Mouse (Mus musculus) forebrain, embryonic 14.5 days (tissue): Measurements from ENCODE around the gene Cdhr3. TPM values are rescaled to one million over a fixed set of nuclear protein-coding genes. Genes with fewer than 3 reads are reported as not detected.
A peak's percentile ranks its signal among the peaks of the same experiment; 100 is the strongest.
"Not testable (repeated sequence)": the region's sequence is repeated elsewhere in the genome, so short reads cannot be mapped to it uniquely, and the experiment has no call there.

Experiments used
- ATAC-seq: fragments of 200-750 bp; cut with Nextera tagmentation; 2 replicates; pipeline ENCODE4 v1.8.0; 2017; ENCODE audit warnings: mild to moderate bottlenecking, moderate library complexity
- DNase-seq: peaks from one replicate; pipeline ENCODE4 v3.0.0-alpha.2; 2015; ENCODE audit warnings: low spot score
- H3K27ac ChIP-seq: fragments of 300-500 bp; sonication (generic); 2 replicates; pipeline ENCODE4 v1.5.1; 2014; ENCODE audit warnings: low read depth, mild to moderate bottlenecking, control low read depth, low read length, moderate library complexity
- H3K27me3 ChIP-seq: fragments of 300-500 bp; sonication (generic); replicated peaks from 2 replicates; pipeline ENCODE4 v1.6.1; 2014; ENCODE audit warnings: low read length, control low read depth, mixed read lengths; ENCODE audit not compliant: control insufficient read depth, insufficient read depth
- H3K36me3 ChIP-seq: fragments of 300-500 bp; sonication (generic); 2 replicates; pipeline ENCODE4 v1.6.1; 2014; ENCODE audit warnings: low read length, control low read depth; ENCODE audit not compliant: control insufficient read depth, insufficient read depth
- H3K4me1 ChIP-seq: fragments of 300-500 bp; sonication (generic); 2 replicates; pipeline ENCODE4 v1.6.1; 2014; ENCODE audit warnings: antibody characterized with exemption, low read length, control low read depth; ENCODE audit not compliant: control insufficient read depth, insufficient read depth
- H3K4me2 ChIP-seq: fragments of 300-500 bp; sonication (generic); 2 replicates; pipeline ENCODE4 v1.6.1; 2014; ENCODE audit warnings: mild to moderate bottlenecking, control low read depth, low read length
- H3K4me3 ChIP-seq: fragments of 300-500 bp; sonication (generic); 2 replicates; pipeline ENCODE4 v1.5.1; 2014; ENCODE audit warnings: low read depth, low read length, control low read depth
- H3K9ac ChIP-seq: fragments of 300-500 bp; sonication (generic); 2 replicates; pipeline ENCODE4 v1.6.1; 2014; ENCODE audit warnings: mild to moderate bottlenecking, low read length, control low read depth, moderate library complexity
- H3K9me3 ChIP-seq: fragments of 300-500 bp; sonication (generic); replicated peaks from 2 replicates; pipeline ENCODE4 v1.6.1; 2016; ENCODE audit warnings: low read length, control low read depth, mixed read lengths; ENCODE audit not compliant: control insufficient read depth
- WGBS: fragments of 180-500 bp; shearing (Covaris S2); extraction: QIAGEN DNeasy Blood & Tissue Kit; methylation state at CpG from one replicate; pipeline ENCODE4 v1.1.7; 2014; 5-methylcytosine and 5-hydroxymethylcytosine counted together
- polyA plus RNA-seq: library from polyadenylated mRNA; unstranded; fragments of >200 nt; fragmentation: Nextera tagmentation; extraction: Ambion mirVana; gene quantifications from 2 replicates; pipeline ENCODE4 v1.2.1, GENCODE M21; 2014

Cdhr3 gene
- polyA plus RNA-seq, 1 experiment from 2014 or later: 0.08 TPM

GRCm38 (mm10) chr12:33065162-33065561 lies 27.5 kb downstream of the Cdhr3 start:
- Histone ChIP-seq H3K27me3 (no peaks in the 10 kb centered on the region), H3K36me3 (no peaks in the 10 kb centered on the region), H3K4me3 (no peak overlapping the region), H3K9me3 (no peaks in the 10 kb centered on the region), H3K4me2 (no peak overlapping the region), H3K9ac (no peak overlapping the region), H3K4me1 (peaks cover 4% of the 10 kb centered on the region), H3K27ac (no peak overlapping the region)
- ATAC-seq (no peak), DNase-seq (no peak)
- 77% methylated on average over 3 of the region's 3 CpGs for WGBS

- Histone ChIP-seq H3K9ac (no peak overlapping the region), H3K27me3 (no peaks in the 10 kb centered on the region), H3K27ac (no peak overlapping the region), H3K4me1 (peaks cover 4% of the 10 kb centered on the region), H3K36me3 (no peaks in the 10 kb centered on the region), H3K9me3 (no peaks in the 10 kb centered on the region), H3K4me2 (no peak overlapping the region), H3K4me3 (no peak overlapping the region)
- DNase-seq (no peak), ATAC-seq (no peak)
- 76% methylated on average over 2 of the region's 2 CpGs for WGBS
Observed at GRCm38 (mm10) chr12:33064266-33064665, 28.4 kb downstream of the Cdhr3 start.

- DNase-seq: no peak
Observed at GRCm38 (mm10) chr12:33063250-33063649, 29.4 kb downstream of the Cdhr3 start.

GRCm38 (mm10) chr12:33062379-33062778 lies 30.3 kb downstream of the Cdhr3 start:
- not testable (repeated sequence) for H3K27me3 ChIP-seq, H3K4me3 ChIP-seq, ATAC-seq, H3K4me2 ChIP-seq, DNase-seq, H3K36me3 ChIP-seq, H3K9ac ChIP-seq, H3K27ac ChIP-seq, H3K9me3 ChIP-seq, H3K4me1 ChIP-seq
- 54% methylated on average over 2 of the region's 2 CpGs for WGBS

More at GRCm38 (mm10) chr12:33063250-33063649, 29.4 kb downstream of the Cdhr3 start:
- Histone ChIP-seq H3K9ac (no peak overlapping the region), H3K4me2 (no peak overlapping the region), H3K27me3 (no peaks in the 10 kb centered on the region), H3K9me3 (no peaks in the 10 kb centered on the region), H3K4me1 (peaks cover 4% of the 10 kb centered on the region), H3K36me3 (no peaks in the 10 kb centered on the region), H3K4me3 (no peak overlapping the region), H3K27ac (no peak overlapping the region)
- no peak for ATAC-seq
- 70% methylated on average over 2 of the region's 2 CpGs for WGBS

GRCm38 (mm10) chr12:33061651-33062050 lies 31.0 kb downstream of the Cdhr3 start:
- WGBS: 35% methylated on average over 8 of the region's 8 CpGs
- DNase-seq (peak; percentile 65), ATAC-seq (peak; percentile 53)
- H3K36me3 ChIP-seq: no peaks in the 10 kb centered on the region
- peaks cover 10% of the 10 kb centered on the region for H3K4me1 ChIP-seq
- H3K4me3 ChIP-seq: no peak overlapping the region
- H3K27ac ChIP-seq: peak overlapping the region; percentile 71
- no peaks in the 10 kb centered on the region for H3K9me3 ChIP-seq
- no peak overlapping the region for H3K4me2 ChIP-seq
- H3K9ac ChIP-seq: peak overlapping the region; percentile 17
- no peaks in the 10 kb centered on the region for H3K27me3 ChIP-seq

GRCm38 (mm10) chr12:33057231-33058048 lies 35.2 kb downstream of the Cdhr3 start:
- Histone ChIP-seq H3K4me2 (peak overlapping the region; percentile 42), H3K27me3 (no peaks in the 10 kb centered on the region), H3K36me3 (no peaks in the 10 kb centered on the region), H3K27ac (peak overlapping the region; percentile 33; the same call in 1 of the 2 replicates), H3K9ac (no peak overlapping the region), H3K4me1 (peaks cover 10% of the 10 kb centered on the region), H3K4me3 (no peak overlapping the region), H3K9me3 (no peaks in the 10 kb centered on the region)
- peak; percentile 84 for ATAC-seq
- WGBS: 11% methylated on average over 19 of the region's 19 CpGs
- peak; percentile 74 for DNase-seq

- H3K36me3 ChIP-seq: no peaks in the 10 kb centered on the region
- H3K9ac ChIP-seq: no peak overlapping the region
- H3K9me3 ChIP-seq: no peaks in the 10 kb centered on the region
- ATAC-seq (no peak), DNase-seq (no peak)
- H3K27me3 ChIP-seq: no peaks in the 10 kb centered on the region
- peaks cover 5% of the 10 kb centered on the region; the same call in 1 of the 2 replicates for H3K4me1 ChIP-seq
- no peak overlapping the region for H3K4me3 ChIP-seq
- no peak overlapping the region for H3K4me2 ChIP-seq
- no peak overlapping the region for H3K27ac ChIP-seq
- 56% methylated on average over 3 of the region's 3 CpGs for WGBS
Observed at GRCm38 (mm10) chr12:33056574-33056973, 36.1 kb downstream of the Cdhr3 start.

GRCm38 (mm10) chr12:33056074-33056473 lies 36.6 kb downstream of the Cdhr3 start:
- Histone ChIP-seq H3K36me3 (no peaks in the 10 kb centered on the region), H3K4me2 (no peak overlapping the region), H3K4me1 (peaks cover 5% of the 10 kb centered on the region; the same call in 1 of the 2 replicates), H3K27me3 (no peaks in the 10 kb centered on the region), H3K27ac (no peak overlapping the region), H3K9me3 (no peaks in the 10 kb centered on the region), H3K9ac (no peak overlapping the region), H3K4me3 (no peak overlapping the region)
- no peak for DNase-seq
- no peak for ATAC-seq
- 76% methylated on average over 6 of the region's 6 CpGs for WGBS

GRCm38 (mm10) chr12:33053746-33054145 lies 38.9 kb downstream of the Cdhr3 start:
- H3K9ac ChIP-seq: no peak overlapping the region
- no peak for DNase-seq
- no peak for ATAC-seq

More at GRCm38 (mm10) chr12:33053746-33054145, 38.9 kb downstream of the Cdhr3 start:
- H3K27me3 ChIP-seq: no peaks in the 10 kb centered on the region
- no peak overlapping the region for H3K4me2 ChIP-seq
- WGBS: 76% methylated on average over 13 of the region's 13 CpGs
- H3K4me3 ChIP-seq: no peak overlapping the region
- peaks cover 5% of the 10 kb centered on the region; the same call in 1 of the 2 replicates for H3K4me1 ChIP-seq
- no peak overlapping the region for H3K27ac ChIP-seq
- H3K36me3 ChIP-seq: no peaks in the 10 kb centered on the region
- H3K9me3 ChIP-seq: no peaks in the 10 kb centered on the region
